Mouse (Mus musculus) forebrain, postnatal 0 days (tissue): Measurements from ENCODE around the gene Adssl1. TPM values are rescaled to one million over a fixed set of nuclear protein-coding genes. Genes with fewer than 3 reads are reported as not detected.

ENCODE experiments used
- ATAC-seq: fragments of 200-750 bp; cut with Nextera tagmentation; 2 replicates; pipeline ENCODE4 v1.8.0; 2017; ENCODE audit warnings: mild to moderate bottlenecking, moderate library complexity
- DNase-seq: peaks from one replicate; pipeline ENCODE4 v3.0.0-alpha.2; 2015
- H3K27ac ChIP-seq: fragments of 300-500 bp; sonication (generic); 2 replicates; pipeline ENCODE4 v1.5.1; 2014; ENCODE audit warnings: low read depth, mild to moderate bottlenecking, antibody characterized with exemption, low read length, moderate library complexity, mixed read lengths
- H3K27me3 ChIP-seq: fragments of 300-500 bp; sonication (generic); 2 replicates; pipeline ENCODE4 v1.6.1; 2014; ENCODE audit warnings: mild to moderate bottlenecking, low read length, mixed read lengths; ENCODE audit not compliant: insufficient read depth
- H3K36me3 ChIP-seq: fragments of 300-500 bp; sonication (generic); 2 replicates; pipeline ENCODE4 v1.6.1; 2014; ENCODE audit warnings: mild to moderate bottlenecking, moderate library complexity; ENCODE audit not compliant: insufficient read depth
- H3K4me1 ChIP-seq: fragments of 300-500 bp; sonication (generic); 2 replicates; pipeline ENCODE4 v1.6.1; 2014; ENCODE audit warnings: antibody characterized with exemption; ENCODE audit not compliant: insufficient read depth
- H3K4me2 ChIP-seq: fragments of 300-500 bp; sonication (generic); 2 replicates; pipeline ENCODE4 v1.6.1; 2014; ENCODE audit warnings: low read depth, mild to moderate bottlenecking, moderate library complexity
- H3K4me3 ChIP-seq: fragments of 300-500 bp; sonication (generic); 2 replicates; pipeline ENCODE4 v1.5.1; 2014; ENCODE audit warnings: low read depth, low read length, mixed read lengths
- H3K9ac ChIP-seq: fragments of 300-500 bp; sonication (generic); 2 replicates; pipeline ENCODE4 v1.6.1; 2014; ENCODE audit warnings: mild to moderate bottlenecking
- H3K9me3 ChIP-seq: fragments of 300-500 bp; sonication (generic); 2 replicates; pipeline ENCODE4 v1.6.1; 2016; ENCODE audit warnings: low read length
- CTCF ChIP-seq: sonication (generic); IDR thresholded peaks from 2 replicates; pipeline ENCODE4 v1.5.1; 2016; ENCODE audit warnings: antibody characterized with exemption, control low read depth, low read depth
- WGBS: fragments of 180-500 bp; shearing (Covaris S2); extraction: QIAGEN DNeasy Blood & Tissue Kit; methylation state at CpG from one replicate; pipeline ENCODE4 v1.1.7; 2014; 5-methylcytosine and 5-hydroxymethylcytosine counted together
- polyA plus RNA-seq: library from polyadenylated mRNA; unstranded; fragments of >200 nt; fragmentation: Nextera tagmentation; extraction: Ambion mirVana; gene quantifications from 2 replicates; pipeline ENCODE4 v1.2.1, GENCODE M21; 2015
- total RNA-seq: library from RNA; depleted of rRNA; stranded (reverse); fragments of >200 nt; gene quantifications from 2 replicates; pipeline ENCODE4 v1.2.3, GENCODE M21; 2014

Gene Adssl1
- total and polyA plus RNA-seq, 2 experiments from 2014 or later: 1.8 to 4.7 TPM

DNA sequence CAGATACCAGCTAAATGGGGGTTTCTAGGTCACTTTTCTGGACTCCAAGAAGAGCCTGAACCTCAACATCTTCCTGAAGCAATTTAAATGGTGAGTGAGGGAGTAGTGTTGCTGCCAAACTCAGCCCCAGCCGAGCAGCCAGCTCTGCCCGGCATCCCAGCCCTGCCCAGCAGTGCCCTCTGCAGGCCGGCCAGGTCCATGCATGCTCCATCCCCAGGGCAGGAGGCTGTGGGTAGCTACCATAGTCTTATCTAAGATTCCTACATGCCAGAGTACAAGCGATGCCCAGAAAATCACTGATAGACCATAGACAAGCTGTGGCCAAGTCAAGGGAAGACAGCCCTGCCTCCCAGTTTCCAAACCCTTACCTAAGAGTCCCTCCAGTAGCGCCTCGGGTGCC lies 14.1 kb upstream of the Adssl1 start:
- H3K4me3 ChIP-seq: no peak overlapping the region
- ATAC-seq (peak; percentile 89), DNase-seq (peak; percentile 73)
- H3K9me3 ChIP-seq: no peaks in the 10 kb centered on the region
- TF ChIP-seq CTCF: peak; percentile 88
- H3K36me3 ChIP-seq: peaks cover 5% of the 10 kb centered on the region; the same call in 1 of the 2 replicates
- no peaks in the 10 kb centered on the region for H3K4me1 ChIP-seq
- H3K27ac ChIP-seq: no peak overlapping the region
- H3K9ac ChIP-seq: no peak overlapping the region
- WGBS: 44% methylated on average over 6 of the region's 6 CpGs
- H3K4me2 ChIP-seq: no peak overlapping the region
- no peaks in the 10 kb centered on the region for H3K27me3 ChIP-seq

DNA sequence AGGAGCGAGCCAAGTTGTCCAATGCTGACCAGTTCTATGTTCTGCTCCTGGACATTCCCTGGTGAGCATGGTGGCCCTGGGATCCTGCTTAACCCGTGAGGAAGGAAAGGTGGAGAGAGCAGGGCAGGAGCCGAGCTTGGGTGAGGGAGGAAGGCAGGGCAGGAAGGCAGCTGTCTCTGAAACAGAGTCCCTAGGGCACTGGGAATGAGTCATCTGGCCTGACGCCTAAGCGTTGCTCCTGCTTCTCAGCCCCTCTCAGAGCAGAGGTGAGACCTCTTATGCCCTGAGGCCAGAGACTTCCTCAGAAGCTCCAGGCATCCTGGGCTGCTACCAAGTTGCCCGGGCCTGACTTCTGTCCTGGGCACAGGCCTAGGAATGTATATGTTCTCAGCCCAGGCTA lies 12.8 kb upstream of the Adssl1 start:
- no peak overlapping the region for H3K4me2 ChIP-seq
- no peaks in the 10 kb centered on the region; the same call in 1 of the 2 replicates for H3K36me3 ChIP-seq
- H3K27ac ChIP-seq: no peak overlapping the region
- ATAC-seq: no peak
- DNase-seq: no peak
- H3K4me3 ChIP-seq: no peak overlapping the region
- WGBS: 79% methylated on average over 6 of the region's 6 CpGs
- H3K9ac ChIP-seq: no peak overlapping the region
- H3K4me1 ChIP-seq: no peaks in the 10 kb centered on the region
- no peaks in the 10 kb centered on the region for H3K27me3 ChIP-seq
- TF ChIP-seq CTCF: no peak
- H3K9me3 ChIP-seq: no peaks in the 10 kb centered on the region

DNA sequence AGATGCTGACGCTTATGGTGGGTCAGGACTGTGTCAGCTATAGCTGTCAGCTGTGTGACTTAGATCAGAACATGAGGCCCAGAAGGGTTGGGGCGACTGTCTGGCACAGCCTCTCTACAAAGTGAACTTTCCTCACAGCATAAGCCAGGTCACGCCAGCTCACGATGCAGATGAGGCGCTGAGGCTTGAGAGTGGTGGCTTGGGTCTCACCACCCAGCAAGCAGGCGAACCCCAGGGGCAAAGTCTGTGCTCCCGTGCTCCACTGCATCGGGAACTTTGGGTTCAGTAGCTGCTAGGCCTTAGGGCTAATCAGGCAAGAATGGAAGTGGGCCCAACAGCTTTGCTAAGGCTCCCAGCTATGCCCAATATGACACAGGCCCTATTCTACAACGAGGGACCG lies 10.8 kb upstream of the Adssl1 start:
- no peak overlapping the region for H3K27ac ChIP-seq
- no peaks in the 10 kb centered on the region for H3K27me3 ChIP-seq
- WGBS: 90% methylated on average over 10 of the region's 10 CpGs
- DNase-seq (no peak), ATAC-seq (no peak)
- no peak for TF ChIP-seq CTCF
- H3K4me1 ChIP-seq: no peaks in the 10 kb centered on the region
- no peaks in the 10 kb centered on the region; the same call in 1 of the 2 replicates for H3K36me3 ChIP-seq
- no peaks in the 10 kb centered on the region for H3K9me3 ChIP-seq
- H3K9ac ChIP-seq: no peak overlapping the region
- no peak overlapping the region for H3K4me3 ChIP-seq
- H3K4me2 ChIP-seq: no peak overlapping the region

DNA sequence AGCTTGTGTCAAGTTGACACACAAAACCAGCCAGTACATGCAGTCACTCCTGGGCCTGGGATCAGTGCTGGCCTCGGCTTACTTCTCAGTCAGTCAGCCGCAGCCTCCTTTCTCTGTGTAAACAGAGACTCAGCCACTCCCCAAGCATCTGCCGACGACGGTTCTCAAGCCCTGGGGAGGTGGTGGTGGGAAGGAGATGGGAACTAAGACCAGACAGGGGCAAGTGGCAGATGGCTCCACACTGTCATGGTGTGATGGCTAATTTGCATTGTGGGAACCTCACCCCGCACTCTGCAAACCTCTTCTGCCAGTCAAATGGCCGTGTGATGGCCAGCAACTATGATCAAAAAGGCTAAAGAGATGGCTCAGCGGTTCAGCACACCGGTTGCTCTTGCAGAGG lies 3.2 kb upstream of the Adssl1 start:
- H3K4me2 ChIP-seq: no peak overlapping the region
- no peak overlapping the region for H3K9ac ChIP-seq
- no peak for DNase-seq

DNA sequence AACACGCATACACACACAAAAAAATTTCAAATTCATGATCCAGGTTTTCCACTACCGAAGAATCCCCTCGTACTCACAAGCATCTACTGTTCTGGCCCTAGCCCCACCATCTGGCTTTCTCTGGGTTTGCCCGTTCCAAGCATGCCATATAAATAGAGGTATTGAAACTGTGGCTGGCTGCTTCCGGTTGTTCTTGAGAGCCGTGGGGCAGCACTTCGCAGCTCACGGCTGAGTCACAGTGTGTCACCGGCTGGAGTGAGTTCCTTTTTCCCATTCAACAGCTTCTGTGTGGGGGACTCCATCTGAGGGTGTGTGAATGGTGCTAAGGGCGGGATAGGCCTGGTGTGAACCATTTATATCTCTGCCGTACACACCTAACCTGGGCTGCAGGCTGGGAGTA lies 2.7 kb upstream of the Adssl1 start:
- Histone ChIP-seq H3K4me2 (no peak overlapping the region), H3K9me3 (no peaks in the 10 kb centered on the region), H3K4me1 (0 out of 2 replicates have a peak, but pooled peaks cover 9% of the 10 kb centered on the region), H3K4me3 (no peak overlapping the region), H3K27me3 (no peaks in the 10 kb centered on the region; the same call in 1 of the 2 replicates), H3K36me3 (no peaks in the 10 kb centered on the region), H3K27ac (no peak overlapping the region), H3K9ac (no peak overlapping the region)
- WGBS: 58% methylated on average over 11 of the region's 11 CpGs
- DNase-seq (peak; percentile 34), ATAC-seq (peak; percentile 21)
- TF ChIP-seq CTCF: no peak

More for the DNA sequence above, 3.2 kb upstream of the Adssl1 start:
- WGBS: 70% methylated on average over 9 of the region's 9 CpGs
- H3K27ac ChIP-seq: no peak overlapping the region
- H3K9me3 ChIP-seq: no peaks in the 10 kb centered on the region
- no peak for ATAC-seq
- no peak for TF ChIP-seq CTCF
- no peak overlapping the region for H3K4me3 ChIP-seq
- H3K4me1 ChIP-seq: 0 out of 2 replicates have a peak, but pooled peaks cover 9% of the 10 kb centered on the region
- H3K27me3 ChIP-seq: no peaks in the 10 kb centered on the region; the same call in 1 of the 2 replicates
- no peaks in the 10 kb centered on the region for H3K36me3 ChIP-seq

DNA sequence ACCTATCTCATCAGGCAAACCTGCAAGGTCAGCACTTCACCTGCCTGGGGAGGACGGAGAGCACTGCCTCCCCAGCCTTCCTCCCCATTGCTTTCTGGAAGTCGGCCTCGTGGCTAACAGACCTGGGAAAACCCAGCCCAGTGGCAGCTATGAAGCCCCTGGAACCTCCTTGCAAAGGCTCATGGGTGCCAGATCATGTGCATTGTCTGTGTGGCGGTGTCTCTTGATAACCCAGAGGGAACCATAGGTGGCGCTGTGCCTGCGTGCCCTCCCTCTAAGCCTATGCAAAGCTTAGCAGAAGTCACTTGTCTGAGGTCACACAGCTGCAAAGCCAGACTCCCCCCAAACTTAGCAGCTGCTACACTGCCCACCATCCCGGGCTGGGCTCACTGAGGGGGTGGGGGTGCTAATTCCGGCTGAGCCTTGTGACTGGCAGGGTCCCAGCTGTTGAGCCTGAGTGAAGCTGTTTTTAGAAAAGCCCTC lies 1.9 kb upstream of the Adssl1 start:
- no peaks in the 10 kb centered on the region for H3K9me3 ChIP-seq
- peak; percentile 81 for TF ChIP-seq CTCF
- no peak overlapping the region for H3K27ac ChIP-seq
- no peak overlapping the region for H3K4me3 ChIP-seq
- H3K36me3 ChIP-seq: no peaks in the 10 kb centered on the region
- no peaks in the 10 kb centered on the region; the same call in 1 of the 2 replicates for H3K27me3 ChIP-seq
- no peak overlapping the region for H3K4me2 ChIP-seq
- DNase-seq (peak; percentile 75), ATAC-seq (peak; percentile 82)
- 12% methylated on average over 8 of the region's 8 CpGs for WGBS
- H3K9ac ChIP-seq: no peak overlapping the region
- 0 out of 2 replicates have a peak, but pooled peaks cover 9% of the 10 kb centered on the region for H3K4me1 ChIP-seq

DNA sequence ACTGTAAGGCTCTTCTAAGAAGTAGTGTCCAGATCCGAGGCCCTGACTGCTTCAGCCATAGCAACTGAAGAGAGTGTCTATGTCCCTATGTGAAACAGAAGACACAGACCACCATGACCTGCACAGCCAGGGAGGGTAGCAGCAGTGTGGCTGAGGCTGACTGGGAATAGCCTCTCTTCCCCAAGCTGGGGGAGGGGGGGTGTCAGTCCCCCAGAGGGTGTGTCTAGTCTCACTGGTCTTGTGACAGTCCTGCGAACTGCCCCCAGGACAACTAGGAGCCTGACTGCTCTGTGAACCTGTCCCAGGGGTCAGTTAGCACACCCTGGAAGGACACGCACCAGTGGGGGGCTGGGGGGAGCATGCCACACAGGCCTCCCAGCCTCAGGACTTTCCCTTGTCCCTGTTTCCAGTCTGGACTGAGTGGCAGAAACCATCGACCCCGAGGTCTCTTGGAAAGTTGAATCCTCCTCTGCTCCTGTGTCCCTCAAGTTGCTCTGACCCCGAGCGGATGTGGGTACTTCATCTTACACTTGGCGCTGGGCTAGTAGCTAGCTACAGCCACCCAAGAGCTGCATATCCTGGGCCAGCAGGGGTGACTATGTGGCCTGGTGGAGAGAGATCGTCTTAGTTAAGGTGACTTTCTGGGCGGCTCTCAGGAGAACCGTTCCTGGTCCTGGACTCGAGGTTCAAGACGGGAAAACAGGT lies 712 bp upstream of the Adssl1 start:
- H3K27me3 ChIP-seq: no peaks in the 10 kb centered on the region; the same call in 1 of the 2 replicates
- peak overlapping the region; percentile 96 for H3K4me2 ChIP-seq
- DNase-seq (no peak), ATAC-seq (no peak)
- TF ChIP-seq CTCF: no peak
- H3K9me3 ChIP-seq: no peaks in the 10 kb centered on the region
- no peak overlapping the region for H3K27ac ChIP-seq
- H3K4me3 ChIP-seq: peak overlapping the region; percentile 49
- 34% methylated on average over 13 of the region's 13 CpGs for WGBS
- 0 out of 2 replicates have a peak, but pooled peaks cover 9% of the 10 kb centered on the region for H3K4me1 ChIP-seq
- H3K9ac ChIP-seq: peak overlapping the region; percentile 68
- no peaks in the 10 kb centered on the region for H3K36me3 ChIP-seq
